Mouse (Mus musculus): ENCODE measurements around the gene Tshz3. TPM values are rescaled to one million over a fixed set of nuclear protein-coding genes. Genes with fewer than 3 reads are reported as not detected.

Tshz3 gene
- polyA plus RNA-seq, 1 experiment from 2014 or later, result 44.9 TPM

GRCm38 (mm10) chr7:36717192-36717591 is 19.3 kb downstream of the Tshz3 start:
- Histone ChIP-seq H3K36me3 (no peaks in the 10 kb centered on the region; the same call in 1 of the 2 replicates), H3K9me3 (no peaks in the 10 kb centered on the region), H3K4me1 (replicated peaks) (peaks cover 69% of the 10 kb centered on the region), H3K4me3 (no peak overlapping the region), H3K4me2 (0 out of 2 replicates have a peak overlapping the region, but pooled peaks have one; percentile 5), H3K27ac (replicated peaks) (peak overlapping the region; percentile 61), H3K9ac (peak overlapping the region; percentile 54), H3K27me3 (no peaks in the 10 kb centered on the region)
- WGBS, result 16% methylated on average over 6 of the region's 6 CpGs
- peak; percentile 76 for ATAC-seq (ENCODE audit: low read depth)

GRCm38 (mm10) chr7:36720830-36721229 is 22.9 kb downstream of the Tshz3 start:
- 0 out of 2 replicates have a peak overlapping the region, but pooled peaks have one; percentile 26 for H3K9ac ChIP-seq

GRCm38 (mm10) chr7:36736303-36737050 is 38.6 kb downstream of the Tshz3 start:
- no peaks in the 10 kb centered on the region for H3K36me3 ChIP-seq
- no peak overlapping the region for H3K9ac ChIP-seq
- H3K27me3 ChIP-seq, result no peaks in the 10 kb centered on the region
- WGBS, result 56% methylated on average over 14 of the region's 14 CpGs
- peak overlapping the region; percentile 71 for H3K27ac ChIP-seq (replicated peaks)
- no peaks in the 10 kb centered on the region for H3K9me3 ChIP-seq
- H3K4me1 ChIP-seq (replicated peaks), result peaks cover 93% of the 10 kb centered on the region
- no peak for ATAC-seq (ENCODE audit: low read depth)
- H3K4me2 ChIP-seq, result no peak overlapping the region
- H3K4me3 ChIP-seq, result no peak overlapping the region

More at GRCm38 (mm10) chr7:36720830-36721229, 22.9 kb downstream of the Tshz3 start:
- peaks cover 74% of the 10 kb centered on the region for H3K4me1 ChIP-seq (replicated peaks)
- no peak overlapping the region for H3K4me3 ChIP-seq
- no peak overlapping the region for H3K4me2 ChIP-seq
- 33% methylated on average over 9 of the region's 9 CpGs for WGBS
- H3K27ac ChIP-seq (replicated peaks), result peak overlapping the region; percentile 39; the same call in 1 of the 2 replicates
- ATAC-seq (ENCODE audit: low read depth), result no peak
- no peaks in the 10 kb centered on the region for H3K9me3 ChIP-seq
- H3K27me3 ChIP-seq, result no peaks in the 10 kb centered on the region
- no peaks in the 10 kb centered on the region for H3K36me3 ChIP-seq

- H3K9ac ChIP-seq, result no peak overlapping the region
- no peaks in the 10 kb centered on the region for H3K27me3 ChIP-seq
- H3K4me1 ChIP-seq (replicated peaks), result peaks cover 34% of the 10 kb centered on the region
- H3K4me2 ChIP-seq, result no peak overlapping the region
- 97% methylated on average over 2 of the region's 2 CpGs for WGBS
- no peak overlapping the region for H3K27ac ChIP-seq (replicated peaks)
- H3K4me3 ChIP-seq, result no peak overlapping the region
- no peaks in the 10 kb centered on the region for H3K9me3 ChIP-seq
- H3K36me3 ChIP-seq, result 0 out of 2 replicates have a peak, but pooled peaks cover 4% of the 10 kb centered on the region
- ATAC-seq (ENCODE audit: low read depth), result no peak
These were observed 53.6 kb downstream of the Tshz3 start for GRCm38 (mm10) chr7:36751480-36751879.

DNA sequence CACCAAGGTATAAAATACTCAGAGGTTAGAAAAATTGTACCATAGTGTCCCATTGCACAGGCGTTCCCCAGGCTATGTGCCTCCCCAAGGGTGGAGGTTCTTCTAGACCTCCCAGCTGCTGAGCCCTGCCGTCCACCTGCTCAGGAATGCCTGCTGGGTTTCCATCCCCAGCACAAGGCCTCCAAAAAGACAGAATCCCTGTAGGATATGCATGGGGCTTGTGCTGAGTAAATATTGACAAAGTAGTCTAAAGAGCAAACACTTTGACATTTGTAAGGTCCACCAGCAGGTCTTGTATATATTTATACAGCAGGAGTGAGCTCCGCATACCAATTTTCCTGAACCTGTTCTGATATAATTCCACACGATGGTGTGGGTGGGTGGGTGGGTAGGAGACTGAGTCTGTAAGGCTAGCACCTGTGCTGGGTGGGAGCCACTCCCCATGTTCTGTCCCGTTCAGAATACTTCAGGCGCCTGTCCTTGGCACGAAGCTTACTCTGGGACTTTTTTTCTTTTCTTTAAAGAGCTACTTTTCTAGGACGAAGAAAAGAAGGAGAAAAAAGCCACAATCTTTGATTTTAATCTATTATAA is 69.7 kb downstream of the Tshz3 start:
- Histone ChIP-seq H3K9me3 (no peaks in the 10 kb centered on the region), H3K27me3 (no peaks in the 10 kb centered on the region), H3K4me1 (replicated peaks) (peaks cover 5% of the 10 kb centered on the region), H3K27ac (replicated peaks) (no peak overlapping the region), H3K4me2 (no peak overlapping the region), H3K4me3 (no peak overlapping the region), H3K36me3 (peaks cover 36% of the 10 kb centered on the region), H3K9ac (no peak overlapping the region)
- ATAC-seq (ENCODE audit: low read depth), result no peak
- 85% methylated on average over 8 of the region's 8 CpGs for WGBS

GRCm38 (mm10) chr7:36773086-36773485 is 75.2 kb downstream of the Tshz3 start:
- H3K4me2 ChIP-seq, result no peak overlapping the region
- H3K9ac ChIP-seq, result no peak overlapping the region
- ATAC-seq (ENCODE audit: low read depth), result no peak
- peaks cover 36% of the 10 kb centered on the region for H3K36me3 ChIP-seq
- H3K9me3 ChIP-seq, result no peaks in the 10 kb centered on the region
- no peaks in the 10 kb centered on the region for H3K27me3 ChIP-seq
- 56% methylated on average over 7 of the region's 7 CpGs for WGBS
- no peak overlapping the region for H3K4me3 ChIP-seq
- H3K4me1 ChIP-seq (replicated peaks), result peaks cover 35% of the 10 kb centered on the region
- no peak overlapping the region; the same call in 1 of the 2 replicates for H3K27ac ChIP-seq (replicated peaks)

GRCm38 (mm10) chr7:36776956-36777355 is 79.0 kb downstream of the Tshz3 start:
- peak; percentile 17; the same call in 1 of the 2 replicates for ATAC-seq (ENCODE audit: low read depth)

DNA sequence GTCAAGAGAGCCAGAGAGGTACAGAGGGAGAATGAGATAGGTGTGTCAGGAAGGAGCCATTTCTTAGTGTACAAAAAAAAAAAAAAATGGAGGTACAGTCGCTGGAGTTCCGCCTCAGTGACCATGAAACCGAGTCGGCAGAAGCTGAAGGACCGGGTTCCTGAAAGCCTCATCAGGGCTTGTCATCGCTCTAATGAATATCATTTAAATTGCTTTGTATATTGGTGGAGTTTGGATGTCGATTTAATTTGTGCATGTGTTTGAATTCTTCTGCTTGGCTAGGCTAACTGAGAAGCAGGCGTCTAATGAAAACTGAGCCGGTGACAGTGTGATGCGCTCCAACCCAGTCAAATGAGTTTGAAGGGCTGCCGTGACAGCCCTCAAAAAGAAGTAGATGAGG is 80.5 kb downstream of the Tshz3 start:
- no peaks in the 10 kb centered on the region for H3K36me3 ChIP-seq
- H3K9me3 ChIP-seq, result peaks cover 3% of the 10 kb centered on the region; the same call in 1 of the 2 replicates
- H3K4me3 ChIP-seq, result no peak overlapping the region
- peaks cover 23% of the 10 kb centered on the region for H3K4me1 ChIP-seq (replicated peaks)
- no peak for ATAC-seq (ENCODE audit: low read depth)
- no peak overlapping the region for H3K9ac ChIP-seq
- H3K27me3 ChIP-seq, result no peaks in the 10 kb centered on the region
- WGBS, result 84% methylated on average over 11 of the region's 11 CpGs
- H3K4me2 ChIP-seq, result no peak overlapping the region
- H3K27ac ChIP-seq (replicated peaks), result no peak overlapping the region

More at GRCm38 (mm10) chr7:36776956-36777355, 79.0 kb downstream of the Tshz3 start:
- H3K27me3 ChIP-seq, result no peaks in the 10 kb centered on the region
- no peak overlapping the region for H3K27ac ChIP-seq (replicated peaks)
- no peak overlapping the region for H3K9ac ChIP-seq
- 86% methylated on average over 4 of the region's 4 CpGs for WGBS
- H3K4me1 ChIP-seq (replicated peaks), result peaks cover 30% of the 10 kb centered on the region
- H3K4me3 ChIP-seq, result no peak overlapping the region
- 0 out of 2 replicates have a peak, but pooled peaks cover under 1% of the 10 kb centered on the region for H3K36me3 ChIP-seq
- no peak overlapping the region for H3K4me2 ChIP-seq
- peaks cover 3% of the 10 kb centered on the region; the same call in 1 of the 2 replicates for H3K9me3 ChIP-seq

- Histone ChIP-seq H3K27me3 (no peaks in the 10 kb centered on the region), H3K4me2 (no peak overlapping the region), H3K9me3 (peaks cover 3% of the 10 kb centered on the region; the same call in 1 of the 2 replicates), H3K9ac (no peak overlapping the region), H3K27ac (replicated peaks) (no peak overlapping the region), H3K36me3 (no peaks in the 10 kb centered on the region), H3K4me3 (no peak overlapping the region), H3K4me1 (replicated peaks) (peaks cover 13% of the 10 kb centered on the region)
- ATAC-seq (ENCODE audit: low read depth), result no peak; the same call in 1 of the 2 replicates
- 54% methylated on average over 4 of the region's 4 CpGs for WGBS
These were observed 86.4 kb downstream of the Tshz3 start for GRCm38 (mm10) chr7:36784243-36784773.

DNA sequence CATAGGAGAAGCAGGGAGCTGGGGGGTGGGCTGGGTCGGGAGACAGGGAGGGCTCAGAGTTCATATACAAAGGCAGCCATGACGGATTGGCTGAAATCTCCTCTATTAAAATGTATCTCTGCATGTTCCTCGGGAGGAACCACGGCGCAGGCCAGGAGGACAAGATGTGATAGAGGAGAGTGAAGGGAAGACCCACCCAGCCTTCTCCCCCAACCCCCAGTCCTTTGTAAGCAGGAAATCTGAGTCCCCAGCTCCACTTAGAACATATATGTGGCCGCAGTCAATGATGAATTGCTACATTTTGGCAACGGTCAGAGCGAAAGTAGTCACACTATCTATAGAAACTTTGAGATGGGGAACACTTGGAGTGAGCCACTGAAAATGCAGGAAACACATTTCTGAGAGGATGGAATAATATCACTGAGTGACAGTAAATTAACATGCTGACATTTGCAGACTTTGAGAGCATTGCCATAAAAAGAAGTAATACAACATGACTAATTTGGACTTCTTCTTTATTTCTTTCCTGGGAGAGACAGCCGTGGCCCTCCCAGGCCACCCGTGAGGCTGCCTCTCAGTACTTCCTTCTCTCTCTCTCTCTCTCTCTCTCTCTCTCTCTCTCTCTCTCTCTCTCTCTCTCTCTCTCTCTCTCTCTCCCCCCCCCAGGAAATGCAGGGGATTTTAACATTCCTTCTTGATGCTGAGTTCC is 88.9 kb downstream of the Tshz3 start:
- H3K9ac ChIP-seq, result no peak overlapping the region
- H3K27me3 ChIP-seq, result no peaks in the 10 kb centered on the region
- WGBS, result 65% methylated on average over 10 of the region's 10 CpGs
- H3K36me3 ChIP-seq, result no peaks in the 10 kb centered on the region
- no peak overlapping the region for H3K4me3 ChIP-seq
- H3K27ac ChIP-seq (replicated peaks), result no peak overlapping the region
- 0 out of 2 replicates have a peak, but pooled peaks cover under 1% of the 10 kb centered on the region for H3K9me3 ChIP-seq
- H3K4me1 ChIP-seq (replicated peaks), result peaks cover 21% of the 10 kb centered on the region
- ATAC-seq (ENCODE audit: low read depth), result no peak
- H3K4me2 ChIP-seq, result no peak overlapping the region

GRCm38 (mm10) chr7:36796392-36797187 is 98.7 kb downstream of the Tshz3 start:
- no peak overlapping the region for H3K27ac ChIP-seq (replicated peaks)
- no peak overlapping the region for H3K4me3 ChIP-seq
- no peaks in the 10 kb centered on the region for H3K27me3 ChIP-seq
- no peaks in the 10 kb centered on the region for H3K9me3 ChIP-seq
- H3K36me3 ChIP-seq, result no peaks in the 10 kb centered on the region
- no peak overlapping the region for H3K9ac ChIP-seq
- no peak overlapping the region for H3K4me2 ChIP-seq
- H3K4me1 ChIP-seq (replicated peaks), result no peaks in the 10 kb centered on the region
- 86% methylated on average over 15 of the region's 15 CpGs for WGBS
- no peak for ATAC-seq (ENCODE audit: low read depth)

Measured in neural tube, embryonic 13.5 days (tissue).